Mouse (Mus musculus) midbrain, embryonic 16.5 days (tissue): ENCODE measurements around the gene Nmur1. TPM values are rescaled to one million over a fixed set of nuclear protein-coding genes. Genes with fewer than 3 reads are reported as not detected.

Experiments
- ATAC-seq: fragments of 200-750 bp; cut with Nextera tagmentation; 2 replicates; pipeline ENCODE4 v1.8.0; 2017; ENCODE audit warnings: moderate TSS enrichment
- H3K27ac ChIP-seq: fragments of 300-500 bp; sonication (generic); 2 replicates; pipeline ENCODE4 v1.5.1; 2014; ENCODE audit warnings: mild to moderate bottlenecking, low read length, mixed read lengths
- H3K27me3 ChIP-seq: fragments of 300-500 bp; sonication (generic); 2 replicates; pipeline ENCODE4 v1.6.1; 2014; ENCODE audit warnings: low read depth, low read length, mixed read lengths; ENCODE audit not compliant: control insufficient read depth, insufficient read depth
- H3K36me3 ChIP-seq: fragments of 300-500 bp; sonication (generic); 2 replicates; pipeline ENCODE4 v1.6.1; 2014; ENCODE audit warnings: mild to moderate bottlenecking, low read length, moderate library complexity, mixed read lengths; ENCODE audit not compliant: control insufficient read depth, insufficient read depth
- H3K4me1 ChIP-seq: fragments of 300-500 bp; sonication (generic); 2 replicates; pipeline ENCODE4 v1.6.1; 2014; ENCODE audit warnings: mild to moderate bottlenecking, low read length, mixed read lengths; ENCODE audit not compliant: control insufficient read depth, insufficient read depth
- H3K4me2 ChIP-seq: fragments of 300-500 bp; sonication (generic); 2 replicates; pipeline ENCODE4 v1.6.1; 2014; ENCODE audit warnings: mild to moderate bottlenecking, low read length, mixed read lengths
- H3K4me3 ChIP-seq: fragments of 300-500 bp; sonication (generic); 2 replicates; pipeline ENCODE4 v1.5.1; 2014; ENCODE audit warnings: low read depth, mild to moderate bottlenecking, low read length, moderate library complexity, mixed read lengths
- H3K9ac ChIP-seq: fragments of 300-500 bp; sonication (generic); 2 replicates; pipeline ENCODE4 v1.6.1; 2014; ENCODE audit warnings: low read depth, low read length, mixed read lengths
- H3K9me3 ChIP-seq: fragments of 300-500 bp; sonication (generic); replicated peaks from 2 replicates; pipeline ENCODE4 v1.6.1; 2014; ENCODE audit warnings: mild to moderate bottlenecking, low read length, mixed read lengths; ENCODE audit not compliant: control insufficient read depth, poor library complexity, severe bottlenecking
- WGBS: fragments of 180-500 bp; shearing (Covaris S2); extraction: QIAGEN DNeasy Blood & Tissue Kit; methylation state at CpG from one replicate; pipeline ENCODE4 v1.1.7; 2014; 5-methylcytosine and 5-hydroxymethylcytosine counted together
- polyA plus RNA-seq: library from polyadenylated mRNA; unstranded; fragments of >200 nt; fragmentation: Nextera tagmentation; extraction: Ambion mirVana; gene quantifications from 2 replicates; pipeline ENCODE4 v1.2.1, GENCODE M21; 2015

Gene Nmur1
- polyA plus RNA-seq, 1 experiment from 2014 or later, result 0.11 TPM

DNA sequence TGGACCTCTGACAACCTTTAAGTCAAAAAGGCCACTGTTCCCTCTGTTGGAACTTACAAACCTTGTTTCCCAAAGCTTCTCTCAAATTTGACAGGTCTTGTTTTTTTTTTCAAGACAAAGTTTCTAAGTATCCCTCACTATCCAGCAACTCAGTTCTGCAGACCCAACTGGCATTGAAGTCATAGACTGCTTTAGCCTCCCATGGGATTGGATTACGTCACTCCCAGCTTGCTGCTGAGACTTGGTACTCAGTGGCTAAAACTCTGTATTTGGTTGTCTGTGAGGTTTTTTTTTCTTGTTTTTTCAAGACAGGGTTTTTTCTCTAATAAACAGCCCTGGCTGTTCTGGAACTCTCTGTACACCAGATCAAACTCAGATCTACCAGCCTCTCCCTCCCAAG lies 76.3 kb downstream of the Nmur1 start:
- Histone ChIP-seq H3K36me3 (peaks cover 40% of the 10 kb centered on the region), H3K27ac (no peak overlapping the region), H3K9me3 (no peaks in the 10 kb centered on the region), H3K9ac (no peak overlapping the region), H3K4me1 (no peaks in the 10 kb centered on the region), H3K27me3 (no peaks in the 10 kb centered on the region), H3K4me3 (no peak overlapping the region), H3K4me2 (no peak overlapping the region)
- WGBS, result 82% methylated on average over 1 of the region's 1 CpGs
- no peak for ATAC-seq

DNA sequence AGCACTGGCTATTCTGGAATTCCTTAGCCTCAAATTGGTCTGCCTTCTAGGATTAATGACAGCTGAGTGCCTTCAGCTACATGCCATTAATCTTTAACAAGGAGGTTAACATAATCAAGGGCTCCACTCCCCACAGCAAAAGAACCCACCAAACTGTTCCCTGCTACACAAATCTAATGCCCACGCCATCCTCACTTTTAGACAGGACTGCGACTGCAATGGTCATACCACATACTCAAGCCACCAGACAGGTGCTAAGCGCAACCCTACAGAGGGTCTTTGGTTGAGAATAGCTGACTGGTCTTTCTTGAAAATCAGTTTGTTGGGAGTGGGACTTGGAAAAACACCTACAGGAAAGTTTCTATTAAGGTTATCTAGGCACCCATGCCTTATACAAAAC lies 76.8 kb downstream of the Nmur1 start:
- Histone ChIP-seq H3K9me3 (no peaks in the 10 kb centered on the region), H3K4me2 (no peak overlapping the region), H3K4me1 (no peaks in the 10 kb centered on the region), H3K4me3 (no peak overlapping the region), H3K36me3 (peaks cover 38% of the 10 kb centered on the region), H3K27ac (no peak overlapping the region), H3K27me3 (no peaks in the 10 kb centered on the region), H3K9ac (no peak overlapping the region)
- WGBS, result 94% methylated on average over 3 of the region's 3 CpGs
- no peak for ATAC-seq

DNA sequence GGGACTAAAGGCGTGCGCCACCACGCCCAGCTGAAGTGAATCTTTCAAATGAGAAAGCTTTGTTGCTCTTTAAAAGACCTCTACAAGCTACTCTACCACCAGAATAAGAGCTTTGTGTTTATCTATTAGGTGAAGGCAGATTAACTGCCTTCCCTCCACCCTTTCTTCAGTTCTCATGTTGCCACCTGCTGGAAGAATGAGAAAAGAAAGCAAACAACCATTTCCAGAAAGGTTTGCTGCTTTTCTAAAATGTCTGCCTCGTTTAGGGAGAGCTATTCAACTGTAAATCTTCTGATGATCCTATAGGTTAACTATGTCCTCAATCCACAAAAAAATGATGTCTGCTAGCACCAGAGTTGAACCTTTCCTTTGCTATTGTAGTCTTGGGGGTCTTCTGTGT lies 77.2 kb downstream of the Nmur1 start:
- Histone ChIP-seq H3K9ac (no peak overlapping the region), H3K36me3 (peaks cover 34% of the 10 kb centered on the region), H3K9me3 (no peaks in the 10 kb centered on the region), H3K4me1 (no peaks in the 10 kb centered on the region), H3K27ac (no peak overlapping the region), H3K27me3 (no peaks in the 10 kb centered on the region), H3K4me3 (no peak overlapping the region), H3K4me2 (no peak overlapping the region)
- WGBS, result 73% methylated on average over 4 of the region's 4 CpGs
- ATAC-seq, result no peak

DNA sequence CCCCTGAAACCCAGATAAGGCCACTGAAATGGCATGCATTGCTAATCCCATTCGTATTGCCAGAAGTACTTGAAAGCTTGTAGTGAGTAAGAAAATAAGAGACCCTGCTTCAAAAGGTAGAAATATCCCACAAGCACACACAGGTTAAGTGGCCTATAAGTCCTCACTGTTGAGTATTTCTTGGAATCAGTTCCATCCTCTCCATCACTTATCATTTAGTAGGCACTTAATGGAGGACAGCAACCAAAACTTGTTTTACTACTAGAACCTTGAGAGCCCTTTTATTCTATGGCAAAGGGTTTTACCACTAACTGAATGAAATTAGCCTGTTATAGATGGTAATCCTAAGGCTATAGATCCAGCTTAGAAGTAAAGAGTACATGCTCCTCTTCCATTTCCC lies 77.9 kb downstream of the Nmur1 start:
- H3K27ac ChIP-seq, result no peak overlapping the region
- H3K9ac ChIP-seq, result no peak overlapping the region
- H3K27me3 ChIP-seq, result no peaks in the 10 kb centered on the region
- H3K4me2 ChIP-seq, result no peak overlapping the region
- 50% methylated on average over 1 of the region's 1 CpGs for WGBS
- peaks cover 28% of the 10 kb centered on the region for H3K36me3 ChIP-seq
- H3K4me1 ChIP-seq, result no peaks in the 10 kb centered on the region
- H3K9me3 ChIP-seq, result no peaks in the 10 kb centered on the region
- ATAC-seq, result no peak
- H3K4me3 ChIP-seq, result no peak overlapping the region

DNA sequence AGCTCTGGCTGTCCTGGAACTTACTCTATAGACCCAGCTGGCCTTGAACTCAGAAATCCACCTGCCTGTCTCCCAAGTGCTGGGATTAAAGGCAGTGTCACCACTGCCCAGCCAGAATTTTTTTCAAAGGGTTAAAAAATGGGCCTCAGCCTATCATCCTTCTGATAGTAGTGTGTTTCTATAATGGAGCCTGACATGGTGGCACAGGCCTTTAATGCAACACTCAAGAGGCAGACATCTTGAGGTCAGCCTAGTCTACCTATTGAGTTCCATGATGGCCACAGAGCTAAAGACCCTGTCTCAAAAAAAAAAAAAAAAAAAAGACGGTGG lies 78.3 kb downstream of the Nmur1 start:
- peaks cover 27% of the 10 kb centered on the region for H3K36me3 ChIP-seq
- no peaks in the 10 kb centered on the region for H3K4me1 ChIP-seq
- WGBS, result 44% methylated on average over 1 of the region's 1 CpGs
- no peak overlapping the region for H3K4me3 ChIP-seq
- no peak overlapping the region for H3K9ac ChIP-seq
- H3K9me3 ChIP-seq, result no peaks in the 10 kb centered on the region
- no peaks in the 10 kb centered on the region for H3K27me3 ChIP-seq
- no peak overlapping the region for H3K4me2 ChIP-seq
- no peak for ATAC-seq
- H3K27ac ChIP-seq, result no peak overlapping the region

DNA sequence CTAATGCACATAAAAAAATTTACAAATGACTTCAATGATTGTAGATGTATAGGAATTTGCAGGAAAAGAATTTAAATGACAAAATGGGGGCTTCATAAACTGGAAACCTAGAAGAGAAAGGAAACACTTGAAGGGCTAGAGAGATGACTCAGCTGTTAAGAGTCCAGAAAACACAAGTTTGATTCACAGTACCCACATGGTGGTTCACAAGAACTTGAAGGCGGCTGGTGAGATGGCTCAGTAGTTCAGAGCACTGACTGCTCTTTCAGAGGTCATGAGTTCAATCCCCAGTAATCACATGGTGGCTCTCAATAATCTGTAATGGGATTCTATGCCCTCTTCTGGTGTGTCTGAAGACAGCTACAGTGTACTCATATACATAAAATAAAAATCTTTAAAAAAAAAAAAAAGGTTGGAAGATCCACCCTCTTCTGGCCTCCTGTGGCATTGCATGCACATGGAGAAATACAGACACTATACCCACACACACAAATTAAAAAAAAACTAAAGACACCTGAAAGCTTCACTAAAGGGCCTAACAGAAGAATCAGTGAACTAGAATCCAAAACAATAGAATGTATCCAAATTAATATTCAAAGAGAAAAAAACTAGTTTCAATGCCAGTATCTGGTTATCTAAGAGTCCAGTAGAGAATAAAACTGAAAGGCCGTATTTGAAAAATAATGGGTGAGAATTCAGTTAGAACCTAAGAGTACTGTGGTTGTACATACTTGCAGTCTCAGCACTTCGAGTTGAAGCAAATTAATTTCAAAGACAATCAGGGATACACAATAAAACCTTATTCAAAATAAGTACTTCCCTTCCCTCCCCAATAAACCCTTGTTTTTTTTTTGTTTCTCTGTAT lies 78.9 kb downstream of the Nmur1 start:
- no peaks in the 10 kb centered on the region for H3K4me1 ChIP-seq
- H3K4me2 ChIP-seq, result no peak overlapping the region
- H3K36me3 ChIP-seq, result peaks cover 27% of the 10 kb centered on the region
- H3K9me3 ChIP-seq, result no peaks in the 10 kb centered on the region
- H3K27me3 ChIP-seq, result no peaks in the 10 kb centered on the region
- ATAC-seq, result no peak
- H3K9ac ChIP-seq, result no peak overlapping the region
- H3K4me3 ChIP-seq, result no peak overlapping the region
- WGBS, result 89% methylated on average over 3 of the region's 3 CpGs
- no peak overlapping the region for H3K27ac ChIP-seq

DNA sequence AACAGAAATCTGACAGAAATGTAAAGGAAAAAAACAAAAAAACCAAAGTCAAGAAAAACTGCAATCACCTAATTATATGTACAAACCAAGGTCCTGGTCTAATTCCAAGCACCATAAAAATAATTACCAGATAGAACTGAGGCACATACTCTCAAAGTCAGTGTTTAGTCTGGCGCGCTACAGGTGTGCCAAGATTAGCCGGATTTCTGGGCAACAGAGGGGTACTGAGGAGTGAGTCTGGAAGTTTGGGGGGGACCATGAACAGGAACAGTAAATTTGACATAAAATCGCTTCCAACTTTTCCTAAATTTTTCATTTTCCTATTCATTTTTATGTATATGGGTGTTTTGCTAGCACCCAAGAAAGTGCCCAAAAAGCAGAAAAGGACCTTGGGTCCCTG lies 80.1 kb downstream of the Nmur1 start:
- no peak overlapping the region for H3K4me2 ChIP-seq
- 95% methylated on average over 4 of the region's 4 CpGs for WGBS

DNA sequence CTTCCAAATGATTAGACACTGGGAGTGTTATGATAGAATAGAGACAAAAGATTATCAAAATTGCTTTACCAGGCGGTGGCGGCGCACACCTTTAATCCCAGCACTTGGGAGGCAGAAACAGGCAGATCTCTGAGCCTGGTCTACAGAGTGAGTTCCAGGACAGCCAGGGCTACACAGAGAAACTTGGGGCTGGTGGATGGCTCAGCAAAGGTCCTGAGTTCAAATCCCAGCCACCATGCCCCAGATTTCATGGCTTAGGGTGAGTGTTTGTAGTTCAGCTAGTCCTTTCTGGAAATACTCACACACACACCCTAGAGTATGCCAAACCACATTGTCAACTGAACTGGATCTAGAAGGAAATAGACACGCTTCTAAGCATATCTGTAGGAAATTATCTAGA lies 81.0 kb downstream of the Nmur1 start:
- Histone ChIP-seq H3K9me3 (no peaks in the 10 kb centered on the region), H3K9ac (no peak overlapping the region), H3K4me3 (no peak overlapping the region), H3K27ac (no peak overlapping the region), H3K4me1 (no peaks in the 10 kb centered on the region), H3K36me3 (peaks cover 11% of the 10 kb centered on the region), H3K4me2 (no peak overlapping the region), H3K27me3 (no peaks in the 10 kb centered on the region)
- 96% methylated on average over 4 of the region's 4 CpGs for WGBS
- ATAC-seq, result no peak

More for the DNA sequence above, 80.1 kb downstream of the Nmur1 start:
- H3K9me3 ChIP-seq, result no peaks in the 10 kb centered on the region
- H3K27ac ChIP-seq, result no peak overlapping the region
- no peak overlapping the region for H3K9ac ChIP-seq
- no peaks in the 10 kb centered on the region for H3K4me1 ChIP-seq
- ATAC-seq, result no peak
- H3K36me3 ChIP-seq, result peaks cover 17% of the 10 kb centered on the region
- no peak overlapping the region for H3K4me3 ChIP-seq
- no peaks in the 10 kb centered on the region for H3K27me3 ChIP-seq

DNA sequence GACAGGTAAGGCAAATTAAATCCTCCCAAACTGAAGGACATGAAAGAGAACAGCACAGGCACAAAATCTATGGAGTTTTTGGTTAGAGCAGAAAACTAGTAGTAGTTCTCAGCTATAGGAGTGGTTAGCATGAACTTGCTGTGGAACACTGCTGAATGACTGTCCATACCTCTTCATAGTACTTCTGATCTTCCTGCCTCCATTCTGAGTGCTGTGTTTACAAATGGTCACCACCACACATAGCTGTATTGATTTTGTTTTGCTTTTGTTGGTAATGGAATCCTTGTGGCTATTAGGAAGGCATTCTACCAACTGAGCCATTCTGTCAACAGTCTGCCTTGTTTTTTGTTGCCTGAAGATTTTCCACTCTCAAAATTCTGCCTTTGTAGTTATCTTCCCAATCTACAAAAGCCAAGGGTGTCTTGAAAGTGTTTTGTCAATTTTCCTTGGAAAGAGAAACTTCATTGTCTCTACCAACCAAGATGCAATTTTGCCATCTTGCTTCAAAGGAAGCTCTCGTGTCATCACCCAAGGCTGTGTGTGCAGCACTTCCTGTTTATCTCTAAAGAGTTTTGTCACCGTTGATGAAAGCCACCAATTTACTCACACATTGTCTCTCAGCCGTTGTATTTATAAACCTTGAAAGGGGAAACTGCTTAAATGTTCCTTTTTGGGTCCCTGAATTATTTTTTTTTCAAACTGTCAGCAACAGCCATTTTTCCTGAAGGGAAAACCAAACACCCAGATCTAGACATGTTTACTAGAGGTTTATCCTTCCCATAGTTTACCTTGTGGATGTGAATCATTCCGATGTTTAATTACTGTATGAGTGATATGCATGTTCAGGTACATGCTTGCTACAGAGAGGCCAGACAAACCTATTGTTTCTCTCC lies 81.8 kb downstream of the Nmur1 start:
- H3K9me3 ChIP-seq, result no peaks in the 10 kb centered on the region
- no peak overlapping the region for H3K9ac ChIP-seq
- H3K4me1 ChIP-seq, result no peaks in the 10 kb centered on the region
- H3K27ac ChIP-seq, result no peak overlapping the region
- H3K4me3 ChIP-seq, result no peak overlapping the region
- WGBS, result 82% methylated on average over 4 of the region's 4 CpGs
- H3K4me2 ChIP-seq, result no peak overlapping the region
- ATAC-seq, result no peak
- peaks cover 3% of the 10 kb centered on the region for H3K36me3 ChIP-seq
- no peaks in the 10 kb centered on the region for H3K27me3 ChIP-seq
